Mouse (Mus musculus) lung, postnatal 0 days (tissue): ENCODE measurements at regions not wholly inside any gene's neighbourhood (a gene's known extent, or its start where the extent isn't known, plus 50 kb on each side); places are given as distances from the start of the nearest gene placed in this dataset.

ENCODE experiments used
- CTCF ChIP-seq: IDR thresholded peaks from 2 replicates; pipeline ENCODE4 v1.5.1; 2016; ENCODE audit warnings: antibody characterized with exemption, mild to moderate bottlenecking
- EP300 ChIP-seq: IDR thresholded peaks from 2 replicates; pipeline ENCODE4 v1.6.1; 2016; ENCODE audit warnings: antibody characterized with exemption, mild to moderate bottlenecking, control low read depth

GRCm38 (mm10) chr8:89341686-89342085, 297.7 kb upstream of the Sall1 start:
- TF ChIP-seq CTCF (no peak), EP300 (no peak)
